Mouse (Mus musculus): ENCODE data around the gene Sult2a4. TPM values are rescaled to one million over a fixed set of nuclear protein-coding genes. Genes with fewer than 3 reads are reported as not detected.

The Sult2a4 gene
- not detected in 4 replicates for total RNA-seq (2023; ENCODE audit: inconsistent age)

GRCm38 (mm10) chr7:13989507-13989906 lies at the start of gene Sult2a4:
Sult2a4 (minus strand) TSS chr7:13989607.

Other genes with a start within 250 kb of the Sult2a4 start
- gene Sult2a1, start 152.2 kb downstream of the Sult2a4 start, total RNA-seq (2023; ENCODE audit: inconsistent age) = not detected in 4 replicates
- gene Sult2a3, start 133.4 kb upstream of the Sult2a4 start, total RNA-seq (2023; ENCODE audit: inconsistent age) = not detected in 4 replicates